Mouse (Mus musculus) heart, postnatal 0 days (tissue): Measurements from ENCODE around the gene Gm5737. TPM values are rescaled to one million over a fixed set of nuclear protein-coding genes. Genes with fewer than 3 reads are reported as not detected.

Experiments used
- ATAC-seq: fragments of 200-750 bp; cut with Nextera tagmentation; 2 replicates; pipeline ENCODE4 v1.8.0; 2017; ENCODE audit warnings: low read depth, moderate number of reproducible peaks, moderate library complexity; ENCODE audit not compliant: insufficient read depth
- DNase-seq: peaks from one replicate; pipeline ENCODE4 v3.0.0-alpha.2; 2016; ENCODE audit warnings: low spot score
- H3K27ac ChIP-seq: fragments of 300-500 bp; sonication (generic); 2 replicates; pipeline ENCODE4 v1.5.1; 2014; ENCODE audit warnings: low read depth, mild to moderate bottlenecking
- H3K27me3 ChIP-seq: fragments of 300-500 bp; sonication (generic); 2 replicates; pipeline ENCODE4 v1.6.1; 2014; ENCODE audit warnings: low read length, mixed read lengths; ENCODE audit not compliant: control insufficient read depth, insufficient read depth
- H3K36me3 ChIP-seq: fragments of 300-500 bp; sonication (generic); replicated peaks from 2 replicates; pipeline ENCODE4 v1.6.1; 2014; ENCODE audit warnings: low read length, mixed read lengths; ENCODE audit not compliant: control insufficient read depth, insufficient read depth
- H3K4me1 ChIP-seq: fragments of 300-500 bp; sonication (generic); 2 replicates; pipeline ENCODE4 v1.6.1; 2014; ENCODE audit warnings: antibody characterized with exemption; ENCODE audit not compliant: control insufficient read depth, insufficient read depth
- H3K4me2 ChIP-seq: fragments of 300-500 bp; sonication (generic); 2 replicates; pipeline ENCODE4 v1.6.1; 2014; ENCODE audit warnings: low read depth, mild to moderate bottlenecking, low read length, moderate library complexity
- H3K4me3 ChIP-seq: fragments of 300-500 bp; sonication (generic); 2 replicates; pipeline ENCODE4 v1.5.1; 2014; ENCODE audit warnings: low read depth, low read length
- H3K9ac ChIP-seq: fragments of 300-500 bp; sonication (generic); replicated peaks from 2 replicates; pipeline ENCODE4 v1.6.1; 2014; ENCODE audit warnings: low read depth, low read length, mixed read lengths
- H3K9me3 ChIP-seq: fragments of 300-500 bp; sonication (generic); replicated peaks from 2 replicates; pipeline ENCODE4 v1.6.1; 2016; ENCODE audit warnings: low read length; ENCODE audit not compliant: control insufficient read depth
- CTCF ChIP-seq: IDR thresholded peaks from 2 replicates; pipeline ENCODE4 v1.5.1; 2016; ENCODE audit warnings: antibody characterized with exemption, control low read depth, low read depth
- EP300 ChIP-seq: IDR thresholded peaks from 2 replicates; pipeline ENCODE4 v1.6.1; 2016; ENCODE audit warnings: antibody characterized with exemption, low read depth
- WGBS: fragments of 180-500 bp; shearing (Covaris S2); extraction: QIAGEN DNeasy Blood & Tissue Kit; methylation state at CpG from one replicate; pipeline ENCODE4 v1.1.7; 2014; 5-methylcytosine and 5-hydroxymethylcytosine counted together
- polyA plus RNA-seq: library from polyadenylated mRNA; unstranded; fragments of >200 nt; fragmentation: Nextera tagmentation; extraction: Ambion mirVana; gene quantifications from 2 replicates; pipeline ENCODE4 v1.2.1, GENCODE M21; 2015
- total RNA-seq: library from RNA; depleted of rRNA; stranded (reverse); fragments of >200 nt; gene quantifications from 2 replicates; pipeline ENCODE4 v1.2.3, GENCODE M21; 2014; ENCODE audit warnings: low replicate concordance; rRNA removed

Gm5737 gene
- total and polyA plus RNA-seq, 2 experiments from 2014 or later, result not detected

- no peak for ATAC-seq
- no peaks in the 10 kb centered on the region for H3K9me3 ChIP-seq
- WGBS, result 94% methylated on average over 3 of the region's 3 CpGs
Observed at GRCm38 (mm10) chr7:120879972-120880371, 67.8 kb downstream of the Gm5737 start.

GRCm38 (mm10) chr7:120880770-120881169 lies 68.6 kb downstream of the Gm5737 start:
- Histone ChIP-seq H3K4me2 (no peak overlapping the region), H3K27me3 (no peaks in the 10 kb centered on the region), H3K36me3 (peaks cover 64% of the 10 kb centered on the region), H3K4me1 (no peaks in the 10 kb centered on the region), H3K9ac (no peak overlapping the region), H3K9me3 (no peaks in the 10 kb centered on the region), H3K4me3 (no peak overlapping the region), H3K27ac (no peak overlapping the region)
- DNase-seq (no peak), ATAC-seq (no peak)
- 92% methylated on average over 4 of the region's 4 CpGs for WGBS
- TF ChIP-seq EP300, result no peak
- TF ChIP-seq CTCF, result no peak

More at GRCm38 (mm10) chr7:120879972-120880371, 67.8 kb downstream of the Gm5737 start:
- H3K4me2 ChIP-seq, result no peak overlapping the region
- peaks cover 56% of the 10 kb centered on the region for H3K36me3 ChIP-seq
- no peaks in the 10 kb centered on the region for H3K27me3 ChIP-seq
- TF ChIP-seq EP300, result no peak
- TF ChIP-seq CTCF, result no peak
- H3K4me3 ChIP-seq, result no peak overlapping the region
- no peak overlapping the region for H3K9ac ChIP-seq
- no peaks in the 10 kb centered on the region for H3K4me1 ChIP-seq
- no peak overlapping the region for H3K27ac ChIP-seq
- DNase-seq, result no peak

Other genes with a start within 250 kb of the Gm5737 start
- gene Uqcrc2, start 177.2 kb upstream of the Gm5737 start, total RNA-seq, result 734 and 751 TPM in 2 replicates
- 791 and 812 TPM in 2 replicates for gene Uqcrc2, start 177.2 kb upstream of the Gm5737 start, polyA plus RNA-seq
- gene Pdzd9, start 142.0 kb upstream of the Gm5737 start, total RNA-seq, result not detected in 2 replicates
- 0.37 and 0.44 TPM in 2 replicates for gene Pdzd9, start 142.0 kb upstream of the Gm5737 start, polyA plus RNA-seq
- 17.4 and 51.1 TPM in 2 replicates for gene Mosmo, start 134.7 kb upstream of the Gm5737 start, total RNA-seq
- gene Mosmo, start 134.7 kb upstream of the Gm5737 start, polyA plus RNA-seq, result 9.9 and 11.7 TPM in 2 replicates
- gene Vwa3a, start 73.0 kb upstream of the Gm5737 start, total RNA-seq, result 0.04 and 2.2 TPM in 2 replicates
- 0.85 and 1.1 TPM in 2 replicates for gene Vwa3a, start 73.0 kb upstream of the Gm5737 start, polyA plus RNA-seq
- 31.9 and 48.2 TPM in 2 replicates for gene Eef2k, start 30.5 kb downstream of the Gm5737 start, total RNA-seq
- 22.7 and 23.6 TPM in 2 replicates for gene Eef2k, start 30.5 kb downstream of the Gm5737 start, polyA plus RNA-seq
- 14.5 and 20.6 TPM in 2 replicates for gene Polr3e, start 105.4 kb downstream of the Gm5737 start, total RNA-seq
- gene Polr3e, start 105.4 kb downstream of the Gm5737 start, polyA plus RNA-seq, result 11.5 and 12.2 TPM in 2 replicates
- 18.5 and 41.5 TPM in 2 replicates for gene Cdr2, start 169.9 kb downstream of the Gm5737 start, total RNA-seq
- gene Cdr2, start 169.9 kb downstream of the Gm5737 start, polyA plus RNA-seq, result 3.5 and 4.5 TPM in 2 replicates
- gene Mfsd13b, start 170.1 kb downstream of the Gm5737 start, total RNA-seq, result not detected in 2 replicates
- gene Mfsd13b, start 170.1 kb downstream of the Gm5737 start, polyA plus RNA-seq, result 0.15 and 0.33 TPM in 2 replicates
- gene Mettl9, start 222.1 kb downstream of the Gm5737 start, total RNA-seq, result 44.8 and 52.8 TPM in 2 replicates
- 81.2 and 82.4 TPM in 2 replicates for gene Mettl9, start 222.1 kb downstream of the Gm5737 start, polyA plus RNA-seq